Mouse (Mus musculus) forebrain, embryonic 14.5 days (tissue): ENCODE measurements around the gene Tmprss9. TPM values are rescaled to one million over a fixed set of nuclear protein-coding genes. Genes with fewer than 3 reads are reported as not detected.
A peak's percentile ranks its signal among the peaks of the same experiment; 100 is the strongest.

Experiments used
- ATAC-seq: fragments of 200-750 bp; cut with Nextera tagmentation; 2 replicates; pipeline ENCODE4 v1.8.0; 2017; ENCODE audit warnings: mild to moderate bottlenecking, moderate library complexity
- DNase-seq: peaks from one replicate; pipeline ENCODE4 v3.0.0-alpha.2; 2015; ENCODE audit warnings: low spot score
- H3K27ac ChIP-seq: fragments of 300-500 bp; sonication (generic); 2 replicates; pipeline ENCODE4 v1.5.1; 2014; ENCODE audit warnings: low read depth, mild to moderate bottlenecking, control low read depth, low read length, moderate library complexity
- H3K27me3 ChIP-seq: fragments of 300-500 bp; sonication (generic); replicated peaks from 2 replicates; pipeline ENCODE4 v1.6.1; 2014; ENCODE audit warnings: low read length, control low read depth, mixed read lengths; ENCODE audit not compliant: control insufficient read depth, insufficient read depth
- H3K36me3 ChIP-seq: fragments of 300-500 bp; sonication (generic); 2 replicates; pipeline ENCODE4 v1.6.1; 2014; ENCODE audit warnings: low read length, control low read depth; ENCODE audit not compliant: control insufficient read depth, insufficient read depth
- H3K4me1 ChIP-seq: fragments of 300-500 bp; sonication (generic); 2 replicates; pipeline ENCODE4 v1.6.1; 2014; ENCODE audit warnings: antibody characterized with exemption, low read length, control low read depth; ENCODE audit not compliant: control insufficient read depth, insufficient read depth
- H3K4me2 ChIP-seq: fragments of 300-500 bp; sonication (generic); 2 replicates; pipeline ENCODE4 v1.6.1; 2014; ENCODE audit warnings: mild to moderate bottlenecking, control low read depth, low read length
- H3K4me3 ChIP-seq: fragments of 300-500 bp; sonication (generic); 2 replicates; pipeline ENCODE4 v1.5.1; 2014; ENCODE audit warnings: low read depth, low read length, control low read depth
- H3K9ac ChIP-seq: fragments of 300-500 bp; sonication (generic); 2 replicates; pipeline ENCODE4 v1.6.1; 2014; ENCODE audit warnings: mild to moderate bottlenecking, low read length, control low read depth, moderate library complexity
- H3K9me3 ChIP-seq: fragments of 300-500 bp; sonication (generic); replicated peaks from 2 replicates; pipeline ENCODE4 v1.6.1; 2016; ENCODE audit warnings: low read length, control low read depth, mixed read lengths; ENCODE audit not compliant: control insufficient read depth
- whole genome bisulfite sequencing: fragments of 180-500 bp; shearing (Covaris S2); extraction: QIAGEN DNeasy Blood & Tissue Kit; methylation state at CpG from one replicate; pipeline ENCODE4 v1.1.7; 2014; 5-methylcytosine and 5-hydroxymethylcytosine counted together
- polyA plus RNA-seq: library from polyadenylated mRNA; unstranded; fragments of >200 nt; fragmentation: Nextera tagmentation; extraction: Ambion mirVana; gene quantifications from 2 replicates; pipeline ENCODE4 v1.2.1, GENCODE M21; 2014

Gene Tmprss9
- polyA plus RNA-seq, 1 experiment from 2014 or later: 0.13 TPM

DNA sequence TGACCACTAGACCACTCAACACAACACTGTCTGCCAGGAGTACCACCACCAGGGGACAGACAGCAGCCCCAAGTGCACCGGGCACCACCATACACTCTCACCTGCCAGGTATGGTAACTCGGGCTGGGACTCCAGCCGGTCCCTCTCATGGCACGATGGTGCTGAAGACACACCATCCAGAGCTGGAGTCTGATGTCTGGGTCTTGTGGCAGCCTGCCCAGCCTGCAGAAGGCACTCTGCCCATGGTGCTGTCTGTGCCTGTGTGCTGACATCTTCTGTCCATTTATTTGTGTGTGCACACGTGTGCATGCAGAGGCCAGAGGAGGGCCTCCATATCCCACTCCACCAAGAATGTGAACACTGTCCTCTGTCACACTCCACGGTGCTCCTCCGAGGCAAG, 23.5 kb downstream of the Tmprss9 start:
- no peak overlapping the region for H3K27ac ChIP-seq
- no peak for DNase-seq
- no peak overlapping the region for H3K4me2 ChIP-seq
- ATAC-seq: no peak
- 89% methylated on average over 7 of the region's 7 CpGs for WGBS
- H3K27me3 ChIP-seq: no peaks in the 10 kb centered on the region
- no peaks in the 10 kb centered on the region for H3K9me3 ChIP-seq
- peaks cover 21% of the 10 kb centered on the region for H3K36me3 ChIP-seq
- no peak overlapping the region for H3K4me3 ChIP-seq
- H3K4me1 ChIP-seq: peaks cover 7% of the 10 kb centered on the region
- no peak overlapping the region for H3K9ac ChIP-seq

- Histone ChIP-seq H3K9me3 (no peaks in the 10 kb centered on the region), H3K9ac (no peak overlapping the region), H3K27me3 (no peaks in the 10 kb centered on the region), H3K36me3 (peaks cover 21% of the 10 kb centered on the region), H3K4me3 (no peak overlapping the region), H3K4me1 (peaks cover 7% of the 10 kb centered on the region), H3K4me2 (no peak overlapping the region), H3K27ac (no peak overlapping the region)
- 82% methylated on average over 6 of the region's 6 CpGs for WGBS
- ATAC-seq (no peak), DNase-seq (no peak)
These were observed 24.0 kb downstream of the Tmprss9 start for GRCm38 (mm10) chr10:80895697-80896096.

DNA sequence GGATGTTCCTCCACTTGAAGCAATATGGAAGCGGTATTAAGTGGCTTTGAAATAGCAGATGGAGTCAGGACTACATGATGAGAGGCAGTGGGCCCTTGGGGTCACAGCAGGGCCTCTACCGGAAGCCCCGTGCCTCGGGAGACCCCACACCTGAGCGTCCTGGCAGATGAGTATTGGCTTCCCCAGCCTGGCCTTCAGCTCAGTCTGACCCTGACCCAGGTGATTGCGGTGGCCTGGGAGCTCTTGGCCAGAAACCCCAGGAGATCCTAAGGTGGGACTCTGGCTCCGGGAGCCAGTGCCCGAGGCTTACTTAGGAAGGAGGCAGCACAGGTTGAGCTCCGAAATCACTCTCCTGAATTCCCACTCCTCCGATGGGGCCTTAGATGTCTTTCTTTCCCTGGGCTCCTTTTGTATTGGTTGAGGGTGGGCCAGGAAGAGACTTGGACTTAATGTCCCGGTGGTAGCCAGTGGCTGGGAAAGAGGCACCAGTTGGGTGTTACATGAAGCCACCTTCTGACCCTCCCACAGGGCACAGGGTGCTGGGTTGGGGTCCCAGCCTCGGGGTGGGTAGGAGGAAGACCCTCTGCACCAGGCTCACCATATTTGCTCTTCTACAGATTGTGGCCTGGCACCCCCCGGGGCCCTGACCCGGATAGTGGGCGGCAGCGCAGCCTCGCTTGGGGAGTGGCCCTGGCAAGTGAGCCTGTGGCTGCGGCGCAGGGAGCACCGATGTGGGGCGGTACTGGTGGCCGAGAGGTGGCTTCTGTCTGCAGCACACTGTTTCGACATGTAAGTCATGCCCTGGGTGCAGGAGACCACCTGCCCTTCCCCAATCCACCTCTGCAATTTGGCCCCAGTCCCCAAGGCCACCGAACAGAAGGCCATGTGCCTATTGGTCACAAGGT, 25.2 kb downstream of the Tmprss9 start:
- Histone ChIP-seq H3K4me1 (peaks cover 7% of the 10 kb centered on the region), H3K9me3 (no peaks in the 10 kb centered on the region), H3K27me3 (no peaks in the 10 kb centered on the region), H3K4me3 (no peak overlapping the region), H3K27ac (no peak overlapping the region), H3K4me2 (no peak overlapping the region), H3K9ac (no peak overlapping the region), H3K36me3 (peaks cover 21% of the 10 kb centered on the region)
- no peak for ATAC-seq
- no peak for DNase-seq
- WGBS: 77% methylated on average over 24 of the region's 24 CpGs

DNA sequence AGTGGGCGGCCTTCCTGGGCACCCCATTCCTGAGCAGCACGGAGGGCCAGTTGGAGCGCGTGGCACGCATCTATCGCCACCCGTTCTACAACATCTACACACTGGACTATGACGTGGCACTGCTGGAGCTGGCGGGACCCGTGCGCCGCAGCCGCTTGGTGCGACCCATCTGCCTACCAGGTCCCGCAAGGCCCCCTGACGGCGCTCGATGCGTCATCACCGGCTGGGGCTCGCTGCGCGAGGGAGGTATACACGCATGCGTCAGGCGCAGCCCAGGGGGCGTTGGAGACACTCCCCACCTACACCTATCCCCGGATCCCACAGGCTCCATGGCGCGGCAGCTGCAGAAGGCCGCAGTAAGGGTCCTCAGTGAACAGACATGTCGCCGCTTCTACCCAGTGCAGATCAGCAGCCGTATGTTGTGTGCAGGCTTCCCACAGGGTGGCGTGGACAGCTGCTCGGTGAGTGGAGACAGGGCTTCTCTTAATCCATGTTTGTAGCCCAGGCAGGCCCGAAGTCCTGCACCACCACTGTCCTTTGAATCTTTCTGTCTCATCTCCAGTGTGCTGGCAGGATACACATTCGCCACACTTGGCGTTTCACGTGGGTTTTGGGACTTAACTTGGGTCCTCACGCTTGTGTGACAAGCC, 26.3 kb downstream of the Tmprss9 start:
- Histone ChIP-seq H3K4me2 (no peak overlapping the region), H3K9me3 (no peaks in the 10 kb centered on the region), H3K4me1 (peaks cover 7% of the 10 kb centered on the region), H3K36me3 (peaks cover 33% of the 10 kb centered on the region), H3K27me3 (no peaks in the 10 kb centered on the region), H3K4me3 (no peak overlapping the region), H3K27ac (no peak overlapping the region), H3K9ac (0 out of 2 replicates have a peak overlapping the region, but pooled peaks have one; percentile 14)
- WGBS: 36% methylated on average over 41 of the region's 41 CpGs
- peak; percentile 4 for DNase-seq
- ATAC-seq: no peak

- DNase-seq (no peak), ATAC-seq (no peak)
- Histone ChIP-seq H3K27me3 (no peaks in the 10 kb centered on the region), H3K36me3 (peaks cover 44% of the 10 kb centered on the region), H3K4me3 (0 out of 2 replicates have a peak overlapping the region, but pooled peaks have one; percentile 92), H3K4me2 (no peak overlapping the region), H3K9me3 (no peaks in the 10 kb centered on the region), H3K4me1 (peaks cover 7% of the 10 kb centered on the region), H3K27ac (no peak overlapping the region), H3K9ac (peak overlapping the region; percentile 82; the same call in 1 of the 2 replicates)
- 92% methylated on average over 8 of the region's 8 CpGs for WGBS
These were observed 27.4 kb downstream of the Tmprss9 start for GRCm38 (mm10) chr10:80899074-80899473.

GRCm38 (mm10) chr10:80899591-80900317, 28.1 kb downstream of the Tmprss9 start:
- H3K4me2 ChIP-seq: peak overlapping the region; percentile 96
- peak overlapping the region; percentile 21; the same call in 1 of the 2 replicates for H3K27ac ChIP-seq
- peaks cover 51% of the 10 kb centered on the region for H3K36me3 ChIP-seq
- WGBS: 17% methylated on average over 25 of the region's 25 CpGs
- peaks cover 7% of the 10 kb centered on the region for H3K4me1 ChIP-seq
- ATAC-seq (no peak; the same call in 1 of the 2 replicates), DNase-seq (no peak)
- H3K27me3 ChIP-seq: no peaks in the 10 kb centered on the region
- H3K9me3 ChIP-seq: no peaks in the 10 kb centered on the region
- H3K4me3 ChIP-seq: peak overlapping the region; percentile 92
- peak overlapping the region; percentile 82 for H3K9ac ChIP-seq

DNA sequence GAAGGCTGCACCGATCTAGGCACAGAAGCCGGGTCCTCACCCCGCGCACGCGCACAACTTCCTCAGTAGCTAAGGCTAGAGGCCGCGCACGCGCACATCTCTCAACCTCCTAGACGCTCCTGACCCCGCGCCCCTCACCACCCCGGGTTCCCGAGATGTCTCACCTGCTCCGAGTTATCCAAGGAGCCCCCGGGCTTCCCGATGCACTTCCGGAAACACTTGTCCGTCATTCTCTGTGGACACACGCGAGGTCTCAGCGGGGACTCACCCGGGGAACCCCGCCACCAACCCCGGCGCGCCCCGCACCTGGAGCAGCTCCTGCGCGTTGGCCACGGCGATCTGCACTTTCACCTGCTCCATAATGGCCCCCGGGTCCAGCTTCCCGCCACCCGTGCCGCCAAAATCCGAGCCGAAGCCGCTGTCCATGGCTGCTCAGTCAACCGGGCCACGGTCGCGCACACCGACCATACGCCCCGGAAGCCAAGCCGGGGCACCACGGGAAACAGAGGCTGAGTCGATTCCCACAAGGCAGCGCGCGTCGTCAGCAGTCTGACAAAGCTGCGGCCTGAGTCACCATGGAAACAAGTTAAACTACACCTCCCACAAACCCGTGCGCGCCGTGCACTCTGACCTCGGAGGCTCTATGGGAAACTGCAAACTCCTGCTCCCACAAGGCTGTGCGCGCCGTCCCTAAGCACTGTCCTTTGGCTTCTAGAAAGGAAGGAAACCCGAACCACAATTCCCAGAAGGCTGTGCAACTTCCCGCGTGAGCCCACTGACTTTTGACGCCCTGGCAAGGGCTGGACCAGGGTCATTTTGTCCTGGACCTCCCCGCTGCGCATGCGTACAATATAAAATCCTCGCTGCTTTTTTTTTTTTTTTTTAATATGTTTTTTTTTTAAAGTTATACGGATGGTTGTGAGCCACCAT, 28.9 kb downstream of the Tmprss9 start, which contains the start of gene Timm13:
Timm13 (minus strand) TSS at position 652 of the 930 bp plus-strand sequence.
- peak; percentile 95 for ATAC-seq
- Histone ChIP-seq H3K9me3 (no peaks in the 10 kb centered on the region), H3K27ac (peak within 1 kb of the TSS; percentile 76), H3K9ac (peak within 1 kb of the TSS; percentile 82), H3K4me1 (peaks cover 7% of the 10 kb centered on the region), H3K4me2 (peak within 1 kb of the TSS; percentile 96), H3K36me3 (peaks cover 59% of the 10 kb centered on the region), H3K4me3 (peak within 1 kb of the TSS; percentile 92), H3K27me3 (no peaks in the 10 kb centered on the region)
- DNase-seq: peak; percentile 100
- under 1% methylated on average over 72 of the region's 72 CpGs for WGBS
